Mouse (Mus musculus): ENCODE data around the gene Cda.

- TF ChIP-seq SIN3A (IDR thresholded peaks at IDR 0.05; ENCODE audit: low read length) (no peak), USF1 (IDR thresholded peaks at IDR 0.05; ENCODE audit: low read depth, low read length) (no peak), POLR2A (IDR thresholded peaks at IDR 0.05; ENCODE audit: control insufficient read depth in 1 of 2, insufficient read depth in 1 of 2, low read depth in 1 of 2, low read length in 2 of 2, poor library complexity in 1 of 2) (no peak), CHD2 (IDR thresholded peaks at IDR 0.05; ENCODE audit: low read length) (no peak), CTCF (IDR thresholded peaks at IDR 0.05 in 2 of 3, conservative IDR thresholded peaks at IDR 0.05 in 1 of 3; ENCODE audit: control insufficient read depth in 1 of 3, insufficient read depth in 1 of 3, low read depth in 2 of 3, low read length in 3 of 3, poor library complexity in 1 of 3, severe bottlenecking in 1 of 3) (no peak), GATA1 (IDR thresholded peaks at IDR 0.05; ENCODE audit: low read depth, low read length) (no peak), MAX (IDR thresholded peaks at IDR 0.05; ENCODE audit: low read length) (no peak)
Observed at GRCm38 (mm10) chr4:138416414-138416813, 48.6 kb upstream of the Cda start.

Data from MEL (cell line).